Mouse (Mus musculus) G1E (cell line): ENCODE results near the gene Ssh1. TPM values are rescaled to one million over a fixed set of nuclear protein-coding genes. Genes with fewer than 3 reads are reported as not detected.

Experiments used
- ATAC-seq: 2 replicates; pipeline ENCODE4 v1.8.0; 2016; ENCODE audit warnings: mild to moderate bottlenecking; ENCODE audit not compliant: insufficient number of reproducible peaks, poor library complexity, low FRiP score, severe bottlenecking; ENCODE audit errors: extremely low read depth
- DNase-seq: peaks from one replicate; pipeline ENCODE4 v3.0.0; 2012; ENCODE audit warnings: low spot score
- H3K27me3 ChIP-seq: 2 replicates; pipeline ENCODE4 v1.6.1; 2012; ENCODE audit warnings: mild to moderate bottlenecking, low read length, inconsistent platforms; ENCODE audit not compliant: insufficient read depth
- H3K36me3 ChIP-seq: replicated peaks from 2 replicates; pipeline ENCODE3; 2012; ENCODE audit warnings: mild to moderate bottlenecking, inconsistent platforms
- H3K4me1 ChIP-seq: 2 replicates; pipeline ENCODE4 v1.6.1; 2012; ENCODE audit warnings: low read depth, low read length, inconsistent platforms, mixed read lengths; ENCODE audit not compliant: insufficient read depth
- H3K4me3 ChIP-seq: 2 replicates; pipeline ENCODE4 v1.5.1; 2012; ENCODE audit warnings: low read depth, mild to moderate bottlenecking, inconsistent platforms, low read length, moderate library complexity, mixed read lengths
- H3K9me3 ChIP-seq: replicated peaks from 2 replicates; pipeline ENCODE4 v1.6.1; 2012; ENCODE audit warnings: inconsistent platforms
- CTCF ChIP-seq: IDR thresholded peaks from 2 replicates; pipeline ENCODE4 v1.5.1; 2012; ENCODE audit warnings: low read depth, low read length, inconsistent platforms, mixed read lengths
- GATA1 ChIP-seq: IDR thresholded peaks from 2 replicates; pipeline ENCODE4 v1.6.1; 2012; ENCODE audit warnings: borderline replicate concordance, low read length, inconsistent platforms, mixed read lengths
- GATA2 ChIP-seq: IDR thresholded peaks from 2 replicates; pipeline ENCODE4 v1.6.1; 2012; ENCODE audit warnings: low read depth, low read length, inconsistent platforms, borderline replicate concordance
- POLR2AphosphoS5 ChIP-seq: IDR thresholded peaks from 2 replicates; pipeline ENCODE4 v1.6.1; 2012; ENCODE audit warnings: low read depth, low read length, inconsistent platforms; ENCODE audit not compliant: insufficient replicate concordance
- TAL1 ChIP-seq: conservative IDR thresholded peaks from 2 replicates; pipeline ENCODE4 v1.6.1; 2012; ENCODE audit warnings: low read depth, low read length, inconsistent platforms, mixed read lengths
- polyA plus RNA-seq: library from polyadenylated mRNA; stranded (reverse); fragments of >175 nt; gene quantifications from 2 replicates; pipeline ENCODE4 v1.2.3, GENCODE M21; 2012
- total RNA-seq, 2 experiments: library from RNA; stranded (forward) in 1 of 2; stranded (reverse) in 1 of 2; fragments of 200-1000 nt in 1 of 2; fragments of >200 nt in 1 of 2; fragmentation: Nextera tagmentation in 1 of 2; gene quantifications; 2 replicates each; pipeline ENCODE4 v1.2.3; 2014 to 2017

Gene Ssh1
- total and polyA plus RNA-seq, 3 experiments = 3.3 to 28.4 (median 13.8) TPM

GRCm38 (mm10) chr5:113961776-113962175 lies 31.9 kb downstream of the Ssh1 start:
- no peak for ATAC-seq

GRCm38 (mm10) chr5:113960416-113960815 lies 33.3 kb downstream of the Ssh1 start:
- DNase-seq (no peak), ATAC-seq (no peak)
- peaks cover 17% of the 10 kb centered on the region for H3K4me1 ChIP-seq
- H3K4me3 ChIP-seq = no peak overlapping the region
- H3K9me3 ChIP-seq = no peaks in the 10 kb centered on the region
- no peaks in the 10 kb centered on the region for H3K27me3 ChIP-seq
- H3K36me3 ChIP-seq = peaks cover 58% of the 10 kb centered on the region
- TF ChIP-seq POLR2AphosphoS5 (no peak), GATA2 (no peak), CTCF (no peak), GATA1 (no peak), TAL1 (no peak)

More at GRCm38 (mm10) chr5:113961776-113962175, 31.9 kb downstream of the Ssh1 start:
- no peaks in the 10 kb centered on the region for H3K9me3 ChIP-seq
- peaks cover 20% of the 10 kb centered on the region for H3K4me1 ChIP-seq
- peaks cover 66% of the 10 kb centered on the region for H3K36me3 ChIP-seq
- no peak overlapping the region for H3K4me3 ChIP-seq
- TF ChIP-seq POLR2AphosphoS5 = no peak
- TF ChIP-seq GATA1 = no peak
- no peak for TF ChIP-seq GATA2
- TF ChIP-seq CTCF = no peak
- TF ChIP-seq TAL1 = no peak
- no peak for DNase-seq
- no peaks in the 10 kb centered on the region for H3K27me3 ChIP-seq

GRCm38 (mm10) chr5:113959039-113959438 lies 34.7 kb downstream of the Ssh1 start:
- ATAC-seq = no peak
- no peak for DNase-seq
- TF ChIP-seq CTCF (no peak), POLR2AphosphoS5 (no peak), GATA1 (no peak), TAL1 (no peak), GATA2 (no peak)
- H3K9me3 ChIP-seq = no peaks in the 10 kb centered on the region
- H3K36me3 ChIP-seq = peaks cover 58% of the 10 kb centered on the region
- H3K4me3 ChIP-seq = no peak overlapping the region
- H3K4me1 ChIP-seq = peaks cover 13% of the 10 kb centered on the region
- no peaks in the 10 kb centered on the region for H3K27me3 ChIP-seq

- H3K27me3 ChIP-seq = no peaks in the 10 kb centered on the region
- peaks cover 29% of the 10 kb centered on the region for H3K4me1 ChIP-seq
- H3K9me3 ChIP-seq = no peaks in the 10 kb centered on the region
- no peak overlapping the region for H3K4me3 ChIP-seq
- peak; percentile 44 for DNase-seq
- TF ChIP-seq CTCF (peak; percentile 95), GATA2 (no peak)
- no peak for ATAC-seq
- peaks cover 60% of the 10 kb centered on the region for H3K36me3 ChIP-seq
Observed at GRCm38 (mm10) chr5:113956510-113956909, 37.2 kb downstream of the Ssh1 start.

GRCm38 (mm10) chr5:113955691-113956090 lies 38.0 kb downstream of the Ssh1 start:
- no peak for TF ChIP-seq CTCF
- TF ChIP-seq TAL1 = no peak
- Histone ChIP-seq H3K36me3 (peaks cover 56% of the 10 kb centered on the region), H3K9me3 (no peaks in the 10 kb centered on the region), H3K4me1 (peaks cover 34% of the 10 kb centered on the region), H3K4me3 (no peak overlapping the region), H3K27me3 (no peaks in the 10 kb centered on the region)
- ATAC-seq (no peak), DNase-seq (no peak)

- H3K4me3 ChIP-seq = no peak overlapping the region
- no peaks in the 10 kb centered on the region for H3K27me3 ChIP-seq
- peaks cover 38% of the 10 kb centered on the region for H3K4me1 ChIP-seq
- TF ChIP-seq POLR2AphosphoS5 = no peak
- TF ChIP-seq GATA1 = no peak
- TF ChIP-seq CTCF = no peak
- no peak for TF ChIP-seq GATA2
- TF ChIP-seq TAL1 = no peak
- no peaks in the 10 kb centered on the region for H3K9me3 ChIP-seq
- DNase-seq (no peak), ATAC-seq (no peak)
- peaks cover 57% of the 10 kb centered on the region for H3K36me3 ChIP-seq
Observed at GRCm38 (mm10) chr5:113955281-113955680, 38.4 kb downstream of the Ssh1 start.

DNA sequence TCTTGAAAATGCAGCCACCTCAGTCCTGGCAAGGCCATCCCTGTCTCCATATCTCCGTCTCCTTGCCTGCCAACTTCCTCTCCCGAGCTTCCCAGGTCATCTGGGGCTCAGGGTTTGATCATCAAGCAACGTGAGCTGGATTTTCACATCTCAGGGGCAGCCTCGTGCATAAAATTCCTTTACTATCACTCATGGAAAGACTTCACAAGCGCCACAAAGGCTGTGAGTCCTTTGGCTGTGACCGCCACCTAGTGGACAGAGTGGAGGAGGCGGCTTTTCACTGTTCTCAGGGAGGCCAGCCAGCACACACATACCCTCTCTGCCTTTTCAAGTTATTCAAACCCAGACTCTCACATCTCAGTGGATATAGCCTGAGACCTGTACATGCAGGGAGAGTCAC lies 39.3 kb downstream of the Ssh1 start:
- no peak overlapping the region for H3K4me3 ChIP-seq
- ATAC-seq (no peak), DNase-seq (peak; percentile 48)
- TF ChIP-seq GATA2 (no peak), CTCF (peak; percentile 83)
- peaks cover 34% of the 10 kb centered on the region for H3K4me1 ChIP-seq
- peaks cover 61% of the 10 kb centered on the region for H3K36me3 ChIP-seq
- H3K27me3 ChIP-seq = no peaks in the 10 kb centered on the region
- H3K9me3 ChIP-seq = no peaks in the 10 kb centered on the region
